Mouse (Mus musculus) right cerebral cortex, postnatal 10 days (tissue): ENCODE results near the gene Ptpn21.

Experiments used
- DNase-seq, 2 experiments: peaks; one replicate each; pipeline ENCODE4 v3.0.0; 2021; ENCODE audit warnings: low spot score in 2 of 2

The Ptpn21 gene

GRCm38 (mm10) chr12:98724224-98724623 lies 13.0 kb downstream of the Ptpn21 start:
- no peak for DNase-seq

DNA sequence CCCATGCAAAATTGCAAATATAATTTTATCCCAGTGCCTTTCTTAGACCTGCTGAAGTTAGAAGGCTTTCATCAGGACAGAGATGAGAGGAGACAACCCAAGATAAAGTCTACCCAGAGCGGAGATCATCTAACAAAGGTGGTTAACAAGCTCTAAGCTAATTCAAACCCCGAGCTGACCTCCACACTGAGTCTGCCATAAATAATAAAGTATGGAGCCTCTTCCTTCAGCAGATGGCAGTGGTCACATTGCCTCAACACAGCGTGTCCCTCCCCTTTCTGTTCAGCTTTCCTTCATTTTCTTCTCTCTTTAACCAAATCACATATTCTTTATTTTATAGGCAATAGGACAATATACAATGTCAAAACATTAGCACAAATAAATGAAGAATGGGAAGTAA lies 16.2 kb downstream of the Ptpn21 start:
- no peak for DNase-seq

DNA sequence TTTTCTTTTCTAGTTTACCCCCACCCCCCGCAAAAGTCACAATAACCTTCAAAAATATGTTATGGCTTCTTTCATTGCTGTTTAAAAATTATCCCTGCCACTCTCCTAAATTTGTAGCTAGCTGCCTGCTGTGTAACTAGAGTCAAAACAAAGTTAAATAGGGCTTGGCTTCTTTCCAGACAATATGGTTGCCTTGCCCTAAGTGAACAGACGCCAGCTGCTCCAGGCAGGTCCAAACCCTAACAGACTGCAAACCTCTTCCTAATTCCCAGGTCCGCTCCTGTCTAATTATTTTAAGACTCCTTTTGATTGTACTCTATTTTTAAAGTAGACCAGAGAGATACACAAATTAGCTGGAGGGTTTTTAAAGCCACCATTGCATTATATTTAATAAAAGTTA lies 16.6 kb downstream of the Ptpn21 start:
- no peak for DNase-seq

DNA sequence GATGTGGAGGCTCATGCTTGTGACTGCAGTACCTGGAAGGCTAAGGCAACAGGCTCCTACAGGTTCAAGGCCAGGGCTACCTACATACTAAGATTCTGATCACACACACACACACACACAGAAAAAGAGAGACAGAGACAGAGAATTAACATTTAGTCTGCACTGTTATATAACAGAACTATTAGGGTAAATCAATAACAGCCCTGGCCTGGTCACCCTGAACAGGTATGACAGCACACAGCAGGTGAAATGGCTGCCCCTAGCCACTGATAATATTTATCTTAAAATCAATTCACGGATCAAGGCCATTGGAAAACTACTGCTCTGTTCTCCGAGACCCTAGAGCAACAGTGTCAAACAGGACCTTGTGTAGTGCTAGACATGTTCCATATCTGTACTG lies 21.1 kb downstream of the Ptpn21 start:
- DNase-seq: no peak

- DNase-seq: no peak
Observed at GRCm38 (mm10) chr12:98714757-98715156, 22.4 kb downstream of the Ptpn21 start.

GRCm38 (mm10) chr12:98713621-98714103 lies 23.5 kb downstream of the Ptpn21 start:
- no peak for DNase-seq

DNA sequence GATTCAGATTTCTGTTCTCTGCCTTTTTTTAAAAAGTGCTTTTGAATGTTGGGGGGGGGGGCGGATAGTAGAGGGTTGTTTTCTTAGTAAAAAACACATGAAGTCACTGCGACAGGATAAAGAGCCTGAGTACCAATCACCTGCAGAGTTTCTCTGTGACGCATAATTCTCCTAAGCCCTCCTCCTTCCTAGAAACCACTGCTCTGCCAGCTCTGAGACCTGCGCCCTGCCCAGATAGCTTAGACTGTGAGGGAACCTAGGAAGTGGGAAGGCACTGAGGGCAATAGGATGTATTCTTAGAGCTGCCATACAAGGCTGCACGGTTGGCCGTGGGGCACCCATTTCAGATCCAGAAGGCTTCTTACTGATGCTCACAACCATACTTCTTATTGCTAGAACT lies 24.4 kb downstream of the Ptpn21 start:
- DNase-seq: no peak

GRCm38 (mm10) chr12:98703961-98704360 lies 33.2 kb downstream of the Ptpn21 start:
- DNase-seq: no peak

GRCm38 (mm10) chr12:98703554-98703953 lies 33.7 kb downstream of the Ptpn21 start:
- DNase-seq: no peak

GRCm38 (mm10) chr12:98701564-98701963 lies 35.6 kb downstream of the Ptpn21 start:
- DNase-seq: no peak

DNA sequence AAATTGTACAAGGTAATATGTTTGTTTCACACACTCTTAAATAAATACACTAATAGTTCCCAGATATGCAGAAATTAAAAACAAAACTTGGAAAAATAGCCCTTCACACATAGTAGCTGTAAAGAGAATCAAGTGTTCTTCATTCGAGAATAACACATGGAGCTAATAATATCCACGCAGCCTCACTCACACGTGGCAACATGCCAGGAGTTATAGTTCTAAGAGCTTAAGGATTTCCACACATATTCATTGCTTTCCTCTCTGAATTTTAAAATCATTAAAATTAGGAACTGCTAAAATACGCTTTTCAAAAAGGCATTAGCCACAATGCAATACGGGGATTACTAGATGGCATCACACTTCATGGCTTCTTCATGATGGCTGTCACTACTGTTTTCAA lies 40.0 kb downstream of the Ptpn21 start:
- DNase-seq: peak in 1 of 2 experiments; percentile 51

GRCm38 (mm10) chr12:98690230-98690629 lies 47.0 kb downstream of the Ptpn21 start:
- DNase-seq: no peak

- DNase-seq: no peak
Observed at GRCm38 (mm10) chr12:98683574-98683973, 53.6 kb downstream of the Ptpn21 start.

- no peak for DNase-seq
Observed at GRCm38 (mm10) chr12:98683171-98683570, 54.0 kb downstream of the Ptpn21 start.

DNA sequence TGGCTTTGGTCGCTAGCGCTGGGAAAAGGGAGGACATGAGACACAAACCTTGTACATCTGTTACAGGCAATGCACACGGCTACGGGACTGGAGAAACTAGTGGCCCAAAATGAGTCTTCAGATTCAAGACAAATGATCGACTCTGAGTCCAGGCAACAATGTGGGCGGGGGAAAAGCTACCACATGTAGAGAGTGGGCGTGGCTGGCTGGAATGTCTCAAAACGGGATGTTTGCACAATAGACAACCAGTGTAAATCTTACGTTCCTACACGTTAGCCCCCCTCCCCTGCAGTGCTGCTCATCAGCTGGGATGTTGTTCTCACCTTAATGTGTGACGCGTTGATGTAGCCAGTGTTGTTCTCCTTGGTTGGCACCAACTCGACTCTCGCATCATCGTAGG lies 55.0 kb downstream of the Ptpn21 start:
- no peak for DNase-seq

DNA sequence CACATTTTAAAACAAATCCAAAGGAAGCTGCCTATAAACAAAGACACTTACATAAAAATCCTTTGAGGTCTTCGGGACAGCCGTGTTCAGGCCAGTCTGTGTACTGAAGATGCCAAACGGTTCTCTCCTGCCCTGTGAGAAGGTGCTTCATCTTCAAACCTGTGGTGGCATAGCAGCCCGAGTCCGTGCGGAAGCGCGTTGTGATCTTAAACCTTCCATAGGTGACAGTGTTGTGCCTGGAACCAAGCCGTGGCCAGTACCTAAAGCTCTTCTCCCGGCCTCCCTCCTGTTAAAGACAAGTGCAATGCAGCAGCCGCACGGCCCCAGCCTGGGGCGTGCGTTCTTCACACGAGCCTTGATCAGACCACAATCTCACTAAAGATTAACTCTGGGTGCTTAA lies 57.3 kb downstream of the Ptpn21 start:
- DNase-seq: no peak

GRCm38 (mm10) chr12:98677336-98677735 lies 59.9 kb downstream of the Ptpn21 start:
- DNase-seq: no peak

DNA sequence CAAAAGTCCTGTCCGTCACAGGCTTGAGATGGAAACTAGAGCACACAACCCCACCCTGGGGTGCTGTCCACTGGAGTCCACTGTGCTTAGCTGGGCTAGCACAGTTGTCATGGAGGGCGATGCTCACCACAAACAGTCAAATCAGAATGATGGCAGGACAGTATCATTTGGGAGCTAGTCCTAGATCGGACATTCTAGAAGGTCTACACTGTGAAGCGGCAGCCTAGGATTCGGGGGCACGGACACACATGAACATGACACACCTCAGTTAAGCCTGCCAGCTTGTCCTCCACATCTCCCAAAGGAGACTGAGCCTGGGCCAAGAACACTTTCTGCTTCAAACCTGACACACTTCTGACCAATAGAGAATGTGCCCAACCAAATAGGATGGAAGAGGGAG lies 60.3 kb downstream of the Ptpn21 start:
- DNase-seq: no peak

DNA sequence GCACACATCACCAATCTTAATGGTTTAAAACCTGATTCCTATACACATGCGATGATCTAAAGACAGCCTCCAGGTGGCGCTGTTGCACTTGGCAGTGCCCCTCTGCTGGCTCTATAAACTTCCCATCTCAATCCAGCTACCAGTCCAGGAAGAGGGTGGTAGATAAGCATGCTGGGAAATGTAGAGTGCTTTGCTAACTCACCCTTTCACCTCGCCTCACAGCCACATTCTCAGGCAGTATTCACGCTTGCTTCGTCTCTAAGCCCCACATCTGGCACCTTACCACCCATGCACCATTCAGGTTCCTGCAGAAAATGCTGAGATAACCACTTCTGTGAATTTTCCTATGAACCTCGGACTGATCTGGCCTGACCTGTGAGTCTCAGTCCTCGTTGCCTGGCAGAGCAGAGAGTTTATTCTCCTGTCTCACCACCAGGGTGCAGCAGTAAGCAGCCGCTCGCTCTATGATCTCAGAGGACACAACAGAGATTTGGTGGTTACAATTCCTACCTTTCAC lies 62.5 kb downstream of the Ptpn21 start:
- peak; percentile 82 to 88 for DNase-seq

GRCm38 (mm10) chr12:98673879-98674278 lies 63.3 kb downstream of the Ptpn21 start:
- DNase-seq: no peak

DNA sequence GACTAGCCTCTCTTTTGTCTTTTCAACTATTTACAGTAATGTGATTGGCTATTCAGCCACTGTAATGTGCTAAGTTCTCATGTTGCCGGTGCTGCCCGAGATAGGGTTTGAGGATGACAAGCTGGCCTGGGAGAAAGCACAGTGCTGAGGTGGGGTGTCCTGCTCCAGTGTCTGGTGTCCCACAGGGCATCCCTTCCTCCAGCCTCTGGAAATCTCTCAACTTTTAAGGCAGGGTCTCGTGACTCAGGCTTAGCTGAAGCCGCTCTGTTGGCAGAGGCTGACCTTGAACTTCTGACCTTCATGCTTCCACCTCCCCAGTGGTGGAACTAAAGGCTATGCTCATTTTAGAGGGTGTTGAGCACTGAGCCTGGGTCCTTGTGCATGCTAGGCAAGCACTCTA lies 66.8 kb downstream of the Ptpn21 start:
- DNase-seq: peak in 1 of 2 experiments; percentile 21

DNA sequence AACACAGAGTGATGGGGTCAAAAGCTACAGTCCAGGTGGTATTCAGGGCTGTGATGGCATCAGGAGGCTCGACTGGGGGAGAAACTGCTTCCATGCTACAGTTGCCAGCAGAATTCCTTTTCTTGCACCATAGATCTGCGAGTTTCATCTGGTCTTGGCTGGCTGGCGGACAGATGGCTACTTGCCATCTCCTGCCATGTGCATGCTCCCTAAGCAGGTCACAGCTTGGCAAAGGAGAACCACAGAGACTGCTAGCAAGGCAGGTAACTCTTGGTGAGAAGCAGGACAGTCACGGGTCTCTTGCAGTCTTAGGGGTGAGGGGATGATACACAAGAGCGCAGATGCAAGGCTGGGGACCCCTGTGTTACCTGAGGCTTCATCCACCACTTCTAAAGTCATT lies 67.3 kb downstream of the Ptpn21 start:
- DNase-seq: peak in 1 of 2 experiments; percentile 19

DNA sequence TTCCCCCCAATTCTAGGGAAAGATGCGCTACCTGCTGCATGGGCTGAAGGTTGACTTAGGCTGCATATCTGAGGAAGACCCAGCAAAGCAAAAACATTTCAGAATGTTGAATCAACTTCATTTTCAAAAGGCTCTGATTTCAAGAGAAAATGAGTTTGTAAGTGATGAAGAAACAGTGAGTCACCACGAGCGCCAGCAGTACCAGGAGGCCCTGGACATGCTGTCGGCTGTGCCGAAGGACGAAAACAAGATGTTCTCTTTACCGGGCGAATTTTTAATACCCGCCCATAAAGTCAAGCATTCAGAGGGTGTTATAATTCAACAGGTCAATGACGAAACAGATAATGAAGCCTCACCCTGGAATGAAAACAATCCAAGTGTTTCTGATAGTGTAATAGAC lies 68.1 kb downstream of the Ptpn21 start:
- peak in 1 of 2 experiments; percentile 19 for DNase-seq

DNA sequence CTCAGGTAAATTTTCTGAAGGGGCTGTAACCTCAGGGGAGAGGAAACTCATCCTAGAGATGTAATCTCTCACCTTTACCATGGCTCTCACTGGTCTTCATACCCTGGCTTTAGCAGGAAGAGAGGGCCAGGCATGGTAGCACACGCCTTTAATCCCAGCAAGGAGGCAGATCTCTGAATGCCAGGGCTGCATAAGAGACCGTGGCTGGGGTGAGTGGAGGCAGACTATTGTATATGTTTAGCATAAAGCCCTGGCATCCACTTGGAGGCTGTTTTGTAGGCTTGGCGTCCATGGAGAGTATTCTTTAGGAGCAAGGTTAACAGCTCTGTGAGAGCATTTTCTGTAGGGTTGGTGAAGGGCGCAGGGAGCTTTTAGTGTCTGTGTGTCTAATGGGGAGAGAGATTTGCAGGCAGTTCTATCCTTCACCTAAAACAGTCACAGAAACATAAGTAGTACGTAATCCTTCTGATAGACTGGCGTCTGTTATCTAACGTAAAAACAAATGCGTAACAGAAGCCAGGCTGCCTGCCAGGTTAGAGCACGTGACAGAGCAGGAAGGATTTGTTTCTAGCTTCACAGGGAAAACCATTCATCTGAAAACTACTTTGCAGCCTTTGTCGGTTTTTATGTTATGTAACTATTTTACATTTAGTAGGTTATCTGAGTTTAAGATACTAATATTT lies 68.9 kb downstream of the Ptpn21 start:
- peak; percentile 79 to 85 for DNase-seq
